Mouse (Mus musculus) E14TG2a.4 (cell line): ENCODE measurements around the gene 4930505A04Rik.

Experiments used
- CTCF ChIP-seq: conservative IDR thresholded peaks from 2 replicates; pipeline ENCODE4 v1.5.1; 2014; ENCODE audit warnings: low read length
- NANOG ChIP-seq: IDR thresholded peaks from 2 replicates; pipeline ENCODE4 v1.6.1; 2014; ENCODE audit warnings: borderline replicate concordance, low read length, mixed read lengths

DNA sequence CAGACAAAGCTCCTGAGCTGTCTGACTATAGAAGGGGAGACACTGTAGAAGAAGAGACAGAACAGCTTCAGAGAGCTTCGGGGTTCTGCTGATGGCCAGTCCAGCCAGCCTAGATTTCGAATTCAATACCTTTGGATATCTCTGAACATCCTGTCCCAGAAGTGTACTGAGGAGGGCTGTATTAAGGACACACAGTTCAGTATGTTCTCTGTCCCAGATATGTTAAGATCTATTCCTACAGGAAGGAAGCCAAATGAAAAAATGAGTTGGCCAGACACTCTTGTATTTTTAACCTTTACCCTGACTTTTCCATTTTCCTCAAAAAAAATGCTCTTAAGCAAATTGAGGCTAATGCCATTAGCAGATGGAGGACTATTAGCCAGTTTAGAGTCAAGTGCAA is 45.5 kb upstream of the 4930505A04Rik start:
- TF ChIP-seq CTCF = no peak
- TF ChIP-seq NANOG = no peak
